Mouse (Mus musculus) megakaryocyte, embryonic 14.5 days (primary cell): ENCODE data around the gene Trpc1.

Source experiments
- FLI1 ChIP-seq: IDR thresholded peaks from 2 replicates; pipeline ENCODE4 v1.6.1; 2012; ENCODE audit warnings: low read length, inconsistent platforms, mixed read lengths
- GATA1 ChIP-seq: IDR thresholded peaks from 3 replicates; pipeline ENCODE4 v1.6.1; 2012; ENCODE audit warnings: mixed read lengths, low read length, inconsistent platforms, borderline replicate concordance

- no peak for TF ChIP-seq GATA1
- TF ChIP-seq FLI1 = no peak
Measured at GRCm38 (mm10) chr9:95676021-95676420, 74.2 kb downstream of the Trpc1 start.
